Mouse (Mus musculus): ENCODE measurements around the gene Upp2. TPM values are rescaled to one million over a fixed set of nuclear protein-coding genes. Genes with fewer than 3 reads are reported as not detected.

Gene Upp2
- total RNA-seq, 2 experiments from 2014 or later = 20.4 to 23.0 TPM

- DNase-seq (ENCODE audit: low spot score in 2 of 2) = no peak
Observed at GRCm38 (mm10) chr2:58669114-58669513, 102.0 kb downstream of the Upp2 start.

- DNase-seq (ENCODE audit: low spot score in 2 of 2) = no peak
Observed at GRCm38 (mm10) chr2:58672520-58672919, 105.4 kb downstream of the Upp2 start.

- DNase-seq (ENCODE audit: low spot score in 2 of 2) = no peak
Observed at GRCm38 (mm10) chr2:58679968-58680367, 112.9 kb downstream of the Upp2 start.

- peak; percentile 54 to 76 for DNase-seq (ENCODE audit: low spot score in 2 of 2)
Observed at GRCm38 (mm10) chr2:58680794-58681193, 113.7 kb downstream of the Upp2 start.

- DNase-seq (ENCODE audit: low spot score in 2 of 2) = no peak
Observed at GRCm38 (mm10) chr2:58681394-58681793, 114.3 kb downstream of the Upp2 start.

GRCm38 (mm10) chr2:58697501-58697900 is 130.4 kb downstream of the Upp2 start:
- no peak for DNase-seq (ENCODE audit: low spot score in 2 of 2)

- DNase-seq (ENCODE audit: low spot score in 2 of 2) = peak; percentile 63 to 76
Observed at GRCm38 (mm10) chr2:58699931-58700330, 132.8 kb downstream of the Upp2 start.

- no peak for DNase-seq (ENCODE audit: low spot score in 2 of 2)
Observed at GRCm38 (mm10) chr2:58700354-58700753, 133.3 kb downstream of the Upp2 start.

GRCm38 (mm10) chr2:58701627-58702026 is 134.5 kb downstream of the Upp2 start:
- DNase-seq (ENCODE audit: low spot score in 2 of 2) = no peak

- DNase-seq (ENCODE audit: low spot score in 2 of 2) = no peak
Observed at GRCm38 (mm10) chr2:58703226-58703625, 136.1 kb downstream of the Upp2 start.

GRCm38 (mm10) chr2:58703646-58704045 is 136.5 kb downstream of the Upp2 start:
- no peak for DNase-seq (ENCODE audit: low spot score in 2 of 2)

GRCm38 (mm10) chr2:58704576-58704975 is 137.5 kb downstream of the Upp2 start:
- no peak for DNase-seq (ENCODE audit: low spot score in 2 of 2)

- no peak for DNase-seq (ENCODE audit: low spot score in 2 of 2)
Observed at GRCm38 (mm10) chr2:58707676-58708075, 140.6 kb downstream of the Upp2 start.

GRCm38 (mm10) chr2:58710234-58710633 is 143.1 kb downstream of the Upp2 start:
- DNase-seq (ENCODE audit: low spot score in 2 of 2) = no peak

- no peak for DNase-seq (ENCODE audit: low spot score in 2 of 2)
Observed at GRCm38 (mm10) chr2:58711049-58711448, 144.0 kb downstream of the Upp2 start.

GRCm38 (mm10) chr2:58711491-58711890 is 144.4 kb downstream of the Upp2 start:
- no peak for DNase-seq (ENCODE audit: low spot score in 2 of 2)

GRCm38 (mm10) chr2:58711935-58712334 is 144.8 kb downstream of the Upp2 start:
- peak; percentile 23 to 54 for DNase-seq (ENCODE audit: low spot score in 2 of 2)

GRCm38 (mm10) chr2:58717898-58718297 is 150.8 kb downstream of the Upp2 start:
- no peak for DNase-seq (ENCODE audit: low spot score in 2 of 2)

GRCm38 (mm10) chr2:58737192-58737820 is 170.2 kb downstream of the Upp2 start:
- DNase-seq (ENCODE audit: low spot score in 2 of 2) = peak; percentile 14 to 15

- DNase-seq (ENCODE audit: low spot score in 2 of 2) = no peak
Observed at GRCm38 (mm10) chr2:58741213-58741612, 174.1 kb downstream of the Upp2 start.

- no peak for DNase-seq (ENCODE audit: low spot score in 2 of 2)
Observed at GRCm38 (mm10) chr2:58742026-58742425, 174.9 kb downstream of the Upp2 start.

GRCm38 (mm10) chr2:58743446-58743845 is 176.3 kb downstream of the Upp2 start:
- no peak for DNase-seq (ENCODE audit: low spot score in 2 of 2)

- DNase-seq (ENCODE audit: low spot score in 2 of 2) = no peak
Observed at GRCm38 (mm10) chr2:58747483-58748229, 180.6 kb downstream of the Upp2 start.

Measured in layer of hippocampus, postnatal 14 days (tissue).